Mouse (Mus musculus): ENCODE measurements around the gene Hoxa4.

GRCm38 (mm10) chr6:52232984-52233545, 41.5 kb upstream of the Hoxa4 start:
- TF ChIP-seq POLR2A (IDR thresholded peaks at IDR 0.05; ENCODE audit: low read depth, low read length) (no peak), USF1 (IDR thresholded peaks at IDR 0.05; ENCODE audit: low read depth, low read length) (no peak), ETS1 (conservative IDR thresholded peaks at IDR 0.05; ENCODE audit: low read depth, low read length) (no peak), CTCF (conservative IDR thresholded peaks at IDR 0.05 in 1 of 2, IDR thresholded peaks at IDR 0.05 in 1 of 2; ENCODE audit: low read depth in 2 of 2, low read length in 2 of 2) (no peak), HCFC1 (IDR thresholded peaks at IDR 0.05; ENCODE audit: low read depth, low read length) (no peak), ZKSCAN1 (IDR thresholded peaks at IDR 0.05; ENCODE audit: borderline replicate concordance, low read depth, low read length) (no peak), E2F4 (IDR thresholded peaks at IDR 0.05; ENCODE audit: insufficient replicate concordance, low read depth, low read length) (no peak), JUN (IDR thresholded peaks at IDR 0.05; ENCODE audit: insufficient read depth, low read depth, low read length) (no peak), MAFK (IDR thresholded peaks at IDR 0.05; ENCODE audit: insufficient replicate concordance, low read length) (no peak), MYC (IDR thresholded peaks at IDR 0.05; ENCODE audit: low read depth, low read length) (no peak), SIN3A (IDR thresholded peaks at IDR 0.05; ENCODE audit: low read length) (no peak), EP300 (IDR thresholded peaks at IDR 0.05; ENCODE audit: low read length) (no peak), ZC3H11A (IDR thresholded peaks at IDR 0.05; ENCODE audit: low read depth, low read length) (no peak), JUND (conservative IDR thresholded peaks at IDR 0.05; ENCODE audit: low read depth, low read length) (no peak)

Data from CH12.LX (cell line).